Comparison of ENCODE assay signal across 9 mouse cellular contexts in genomic region chr4:132532496-132532895, GRCm38 (mm10). TPM values are rescaled to one million over a fixed set of nuclear protein-coding genes. Genes with fewer than 3 reads are reported as not detected.
DNase-seq lines count a peak whose midpoint lies in the region; ATAC-seq lines count a peak whose summit lies in the region.
"Had no signal": no experiment of that assay in that cellular context is flagged by ENCODE, and none has a peak within 500 bp of the region (broad histone marks: within the 10 kb centered on the region; RNA-seq: fewer than 3 reads in every experiment).

No protein-coding gene starts in this region.

- H3K9me3 ChIP-seq in kidney, embryonic 16.5 days (ENCODE audit: low read length), result no peaks in the 10 kb centered on the region
- no peaks in the 10 kb centered on the region for H3K9me3 ChIP-seq in midbrain, embryonic 16.5 days (replicated peaks; ENCODE audit: control insufficient read depth, low read length, poor library complexity, severe bottlenecking)

- peak overlapping the region; percentile 70 for H3K4me2 ChIP-seq in kidney, embryonic 16.5 days (replicated peaks; ENCODE audit: low read depth, low read length)
- H3K4me2 ChIP-seq in midbrain, embryonic 16.5 days (ENCODE audit: low read length), result peak overlapping the region; percentile 79

- H3K27ac ChIP-seq in kidney, embryonic 16.5 days (ENCODE audit: low read length), result peak overlapping the region; percentile 98
- H3K27ac ChIP-seq in midbrain, embryonic 16.5 days (ENCODE audit: low read length), result peak overlapping the region; percentile 99

- DNase-seq in embryo, embryonic 10 days (ENCODE audit: low spot score), result peak; percentile 39
- no peak for DNase-seq in embryo, embryonic 9.5 days (ENCODE audit: extremely low spot score)
- DNase-seq in adipocyte (ENCODE audit: low spot score), result peak; percentile 27
- DNase-seq in heart, adult 8-10 months (ENCODE audit: low spot score), result peak; percentile 48
- DNase-seq in left cerebral cortex, postnatal 25 days (ENCODE audit: low spot score in 2 of 2), result no peak
- DNase-seq in layer of hippocampus, postnatal 10 days (ENCODE audit: low spot score in 2 of 2), result no peak

- no peaks in the 10 kb centered on the region for H3K27me3 ChIP-seq in kidney, embryonic 16.5 days (ENCODE audit: insufficient read depth, low read length)
- no peaks in the 10 kb centered on the region for H3K27me3 ChIP-seq in midbrain, embryonic 16.5 days (ENCODE audit: control insufficient read depth, insufficient read depth, low read depth, low read length)
- H3K27me3 ChIP-seq: Patski had no signal

- no peak for ATAC-seq in kidney, embryonic 16.5 days (ENCODE audit: low FRiP score, low TSS enrichment)
- ATAC-seq in midbrain, embryonic 16.5 days, result no peak

- intact Hi-C loops in left cerebral cortex, postnatal 25 days (cut with DNase I), result loop anchor here (10.0 kb wide), 1 partner anchor 372 kb away; no protein-coding TSS in a partner anchor

- peaks cover 24% of the 10 kb centered on the region for H3K36me3 ChIP-seq in kidney, embryonic 16.5 days (ENCODE audit: insufficient read depth, low read length)
- peaks cover 12% of the 10 kb centered on the region for H3K36me3 ChIP-seq in midbrain, embryonic 16.5 days (ENCODE audit: control insufficient read depth, insufficient read depth, low read length)

- WGBS in kidney, embryonic 16.5 days, result 6% methylated on average over 5 of the region's 5 CpGs
- WGBS in midbrain, embryonic 16.5 days, result 23% methylated on average over 5 of the region's 5 CpGs

- peak overlapping the region; percentile 93 for H3K4me3 ChIP-seq in kidney, embryonic 16.5 days (ENCODE audit: low read length)
- H3K4me3 ChIP-seq in midbrain, embryonic 16.5 days (ENCODE audit: low read depth, low read length), result peak overlapping the region; percentile 79

- peaks cover 36% of the 10 kb centered on the region for H3K4me1 ChIP-seq in kidney, embryonic 16.5 days (ENCODE audit: insufficient read depth, low read length)
- H3K4me1 ChIP-seq in midbrain, embryonic 16.5 days (ENCODE audit: control insufficient read depth, insufficient read depth, low read length), result peaks cover 32% of the 10 kb centered on the region

- H3K9ac ChIP-seq in kidney, embryonic 16.5 days (replicated peaks; ENCODE audit: low read length), result peak overlapping the region; percentile 96
- H3K9ac ChIP-seq in midbrain, embryonic 16.5 days (ENCODE audit: low read depth, low read length), result peak overlapping the region; percentile 97

RNA-seq across cellular contexts. Expression of gene Atpif1, which starts 1.0 kb away (rescaled TPM):
- total RNA-seq in heart, adult 8-10 months (2022), result 100 to 1,000 TPM; 262 to 368 (median 320) TPM
- polyA plus RNA-seq in kidney, embryonic 16.5 days (2015; fragmentation: Nextera tagmentation; extraction: Ambion mirVana), result 1,057 and 1,144 TPM in 2 replicates
- 1,190 and 1,253 TPM in 2 replicates for polyA plus RNA-seq in midbrain, embryonic 16.5 days (2015; fragmentation: Nextera tagmentation; extraction: Ambion mirVana)
- 100 to 1,000 TPM; 490 to 544 TPM for total RNA-seq in left cerebral cortex, postnatal 25 days (2021)
- 100 to 1,000 TPM; 649 to 727 TPM for total RNA-seq in layer of hippocampus, postnatal 10 days (2021)

RNA-seq across cellular contexts. Expression of gene Dnajc8, which starts 2.9 kb away (rescaled TPM):
- 10 to 100 TPM; 50.4 to 67.2 (median 58.2) TPM for total RNA-seq in heart, adult 8-10 months (2022)
- 159 and 164 TPM in 2 replicates for polyA plus RNA-seq in kidney, embryonic 16.5 days (2015; fragmentation: Nextera tagmentation; extraction: Ambion mirVana)
- polyA plus RNA-seq in midbrain, embryonic 16.5 days (2015; fragmentation: Nextera tagmentation; extraction: Ambion mirVana), result 138 and 153 TPM in 2 replicates
- total RNA-seq in left cerebral cortex, postnatal 25 days (2021), result 10 to 100 TPM; 83.9 to 93.1 TPM
- 10 to 100 TPM; 90.4 to 93.7 TPM for total RNA-seq in layer of hippocampus, postnatal 10 days (2021)

RNA-seq across cellular contexts. Expression of gene Sesn2, which starts 22.2 kb away (rescaled TPM):
- total RNA-seq in heart, adult 8-10 months (2022), result 1 to 10 TPM; 2.6 to 3.6 (median 3.0) TPM
- 20.4 and 21.2 TPM in 2 replicates for polyA plus RNA-seq in kidney, embryonic 16.5 days (2015; fragmentation: Nextera tagmentation; extraction: Ambion mirVana)
- polyA plus RNA-seq in midbrain, embryonic 16.5 days (2015; fragmentation: Nextera tagmentation; extraction: Ambion mirVana), result 9.2 and 10.0 TPM in 2 replicates
- total RNA-seq in left cerebral cortex, postnatal 25 days (2021), result 10 to 100 TPM in 1 of 2 experiments, 1 to 10 TPM in 1; 9.5 to 10.2 TPM
- 10 to 100 TPM; 15.3 to 16.1 TPM for total RNA-seq in layer of hippocampus, postnatal 10 days (2021)

RNA-seq across cellular contexts. Expression of gene Ptafr, which starts 31.4 kb away (rescaled TPM):
- total RNA-seq in heart, adult 8-10 months (2022), result 1 to 10 TPM; 1.2 to 1.9 (median 1.3) TPM
- polyA plus RNA-seq in kidney, embryonic 16.5 days (2015; fragmentation: Nextera tagmentation; extraction: Ambion mirVana), result 0.29 and 0.54 TPM in 2 replicates
- 0.36 and 0.54 TPM in 2 replicates for polyA plus RNA-seq in midbrain, embryonic 16.5 days (2015; fragmentation: Nextera tagmentation; extraction: Ambion mirVana)
- 1 to 10 TPM; 1.6 to 1.7 TPM for total RNA-seq in left cerebral cortex, postnatal 25 days (2021)
- total RNA-seq in layer of hippocampus, postnatal 10 days (2021), result 1 to 10 TPM; 1.0 to 1.3 TPM
- polyA plus RNA-seq: Patski had no signal

Comparison
In these comparisons a context has a peak if more than half of its experiments do, and no peak if none do; other contexts are left out.
1. DNase-seq: peak in embryo, embryonic 10 days (single experiment), adipocyte (single experiment) and heart, adult 8-10 months (single experiment); none in embryo, embryonic 9.5 days (single experiment), left cerebral cortex, postnatal 25 days (0 of 2) and layer of hippocampus, postnatal 10 days (0 of 2).